Mouse (Mus musculus) gastrocnemius, adult 2 months (tissue): Measurements from ENCODE around the gene Rrp12. TPM values are rescaled to one million over a fixed set of nuclear protein-coding genes. Genes with fewer than 3 reads are reported as not detected.

Experiments used
- DNase-seq: peaks from one replicate; pipeline ENCODE4 v3.0.0; 2022
- H3K27ac ChIP-seq: fragments of 200-600 bp; 2 replicates; pipeline ENCODE4 v1.8.1; 2022; ENCODE audit warnings: mild to moderate bottlenecking
- H3K4me3 ChIP-seq: fragments of 200-600 bp; 2 replicates; pipeline ENCODE4 v1.8.1; 2022; ENCODE audit warnings: mild to moderate bottlenecking, moderate library complexity
- CTCF ChIP-seq: fragments of 200-600 bp; IDR thresholded peaks from 2 replicates; pipeline ENCODE4 v1.8.1; 2022; ENCODE audit warnings: antibody characterized with exemption, mild to moderate bottlenecking, moderate library complexity
- intact Hi-C: fragments of 180-260 bp; cut with DNase I; formaldehyde crosslinking; loops from one replicate; pipeline ENCODE4 v1.15.1; 2025
- total RNA-seq, 2 experiments: library from RNA; stranded (reverse); gene quantifications; 2 replicates each; pipeline ENCODE4 v1.2.3; 2021

Gene Rrp12
- total RNA-seq, 2 experiments from 2014 or later, result 30.5 to 31.4 TPM

DNA sequence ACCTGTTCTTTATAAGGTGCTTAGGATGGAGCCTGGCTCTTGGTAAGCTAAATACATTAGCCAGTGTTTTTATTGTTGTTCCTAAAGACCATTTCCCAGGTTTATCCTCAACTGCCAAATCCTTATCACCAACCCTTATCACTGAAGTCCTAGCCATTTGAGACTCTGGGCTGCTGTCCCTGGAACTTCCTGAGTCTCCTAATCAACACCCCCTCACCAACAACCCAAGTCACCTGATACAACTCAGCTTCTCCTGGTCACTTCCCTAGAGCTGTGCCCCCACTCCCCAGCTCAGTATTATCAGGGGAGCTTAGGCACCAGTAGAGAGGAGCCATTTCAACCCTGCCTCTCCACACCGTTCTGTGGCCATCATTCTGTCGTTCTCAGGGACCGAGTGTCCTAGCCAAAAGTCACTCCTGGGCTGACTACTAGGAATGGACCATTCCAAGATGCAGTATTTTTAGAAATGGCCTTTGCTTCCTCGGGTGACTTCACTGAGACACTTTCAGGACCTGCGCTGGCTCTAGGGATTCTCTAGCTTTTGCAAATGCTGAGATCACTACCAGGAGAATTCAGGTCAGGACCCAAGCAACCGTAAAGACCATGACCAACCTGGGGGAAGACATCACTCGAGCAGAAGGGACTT is 54.7 kb downstream of the Rrp12 start:
- Histone ChIP-seq H3K4me3 (peak overlapping the region; percentile 35), H3K27ac (peak overlapping the region; percentile 90)
- DNase-seq, result peak; percentile 68
- intact Hi-C loops, result loop anchor here (10.0 kb wide), 1 partner anchor 216 kb away; no protein-coding TSS in a partner anchor
- TF ChIP-seq CTCF, result no peak

DNA sequence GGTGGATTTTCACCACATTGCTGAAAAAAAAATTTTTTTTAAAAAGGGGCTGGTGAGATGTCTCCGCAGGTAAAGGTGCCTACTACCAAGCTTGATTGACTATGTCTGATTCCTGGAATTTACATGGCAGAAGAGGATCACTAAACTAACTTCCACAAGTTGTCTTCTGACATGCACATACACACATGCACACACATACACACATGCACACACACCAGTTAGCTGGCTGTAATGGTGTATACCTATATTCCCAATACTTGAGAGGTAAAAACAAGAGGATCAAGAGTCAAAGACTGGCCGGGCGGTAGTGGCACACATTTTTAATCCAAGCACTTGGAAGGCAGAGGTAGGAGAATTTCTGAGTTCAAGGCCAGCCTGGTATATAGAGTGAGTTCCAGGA is 56.3 kb downstream of the Rrp12 start:
- Histone ChIP-seq H3K4me3 (no peak overlapping the region), H3K27ac (no peak overlapping the region)
- intact Hi-C loops, result loop anchor here (10.0 kb wide), 1 partner anchor 215 kb away; no protein-coding TSS in a partner anchor
- no peak for TF ChIP-seq CTCF
- no peak for DNase-seq

DNA sequence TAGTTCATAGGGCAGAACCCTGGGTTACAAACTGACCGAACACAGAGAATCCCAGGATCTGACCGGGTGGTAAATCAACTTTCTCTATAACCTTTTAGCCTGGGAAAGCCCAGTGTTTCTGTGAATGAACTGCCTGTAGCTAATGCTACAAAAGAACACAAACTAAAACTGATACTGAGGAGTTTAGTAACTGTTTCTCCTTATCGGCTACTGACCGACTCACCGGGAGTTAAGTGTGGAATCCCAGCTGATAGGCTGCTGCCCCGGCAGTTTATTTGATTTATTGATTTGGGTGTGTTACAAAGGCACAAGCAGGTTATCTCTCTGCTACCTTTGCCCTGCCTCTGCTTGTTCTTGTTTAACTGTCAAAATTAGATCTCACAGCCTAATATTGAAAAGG is 57.2 kb downstream of the Rrp12 start:
- TF ChIP-seq CTCF, result no peak
- Histone ChIP-seq H3K4me3 (no peak overlapping the region), H3K27ac (no peak overlapping the region)
- intact Hi-C loops, result no loop called here
- no peak for DNase-seq

DNA sequence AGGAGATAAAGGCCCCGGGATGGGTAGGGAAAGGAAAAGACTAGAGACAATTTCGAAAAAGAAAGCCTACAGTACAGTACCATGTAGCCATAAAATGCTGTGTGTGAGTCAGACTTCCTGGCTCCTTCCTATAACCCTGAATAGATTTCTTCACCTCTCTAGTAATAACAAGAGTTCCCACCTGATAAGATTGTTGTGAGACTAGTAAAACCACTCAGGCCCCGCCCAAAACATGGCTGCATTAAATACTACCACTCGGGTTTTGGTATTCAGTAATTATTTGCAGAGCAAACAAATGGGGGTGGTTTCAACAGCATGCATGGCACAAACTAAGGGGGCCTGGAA is 58.1 kb downstream of the Rrp12 start:
- no peak for TF ChIP-seq CTCF
- DNase-seq, result no peak
- Histone ChIP-seq H3K27ac (no peak overlapping the region), H3K4me3 (no peak overlapping the region)
- intact Hi-C loops, result no loop called here

DNA sequence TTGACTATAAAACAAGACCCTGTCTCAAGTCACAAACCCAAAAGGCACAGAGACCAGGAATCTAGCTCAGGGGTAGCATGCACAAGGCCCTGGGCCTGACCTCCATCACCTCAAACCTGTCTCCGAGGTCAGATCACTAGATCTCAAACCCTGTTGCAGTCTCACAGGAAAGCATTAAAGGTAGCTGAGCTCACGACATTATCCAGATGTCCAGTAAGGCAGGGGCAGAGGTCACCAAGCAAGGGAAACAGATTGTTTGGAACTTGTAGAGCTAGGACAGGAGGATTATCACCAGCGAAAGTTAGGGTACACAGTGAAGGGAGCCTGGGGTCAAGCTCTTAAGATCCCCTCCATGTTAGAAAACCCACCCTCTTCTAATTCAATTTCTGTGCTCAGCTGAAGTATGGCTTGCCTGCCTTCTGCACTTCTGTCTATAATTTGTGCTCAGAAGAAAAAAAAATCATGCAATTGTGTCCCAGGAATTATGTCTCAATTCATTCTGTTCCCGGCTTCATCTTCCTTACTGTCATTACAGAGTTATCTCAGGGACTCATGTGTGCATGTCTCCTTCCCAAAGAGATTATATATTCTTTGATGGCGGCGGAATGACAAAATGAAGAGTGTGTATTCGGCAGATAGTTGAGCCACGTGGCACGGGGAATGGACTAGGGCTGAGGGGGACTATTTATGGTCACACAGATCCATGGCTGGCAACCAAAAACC is 58.6 kb downstream of the Rrp12 start:
- Histone ChIP-seq H3K27ac (no peak overlapping the region), H3K4me3 (no peak overlapping the region)
- no peak for TF ChIP-seq CTCF
- intact Hi-C loops, result no loop called here
- no peak for DNase-seq

DNA sequence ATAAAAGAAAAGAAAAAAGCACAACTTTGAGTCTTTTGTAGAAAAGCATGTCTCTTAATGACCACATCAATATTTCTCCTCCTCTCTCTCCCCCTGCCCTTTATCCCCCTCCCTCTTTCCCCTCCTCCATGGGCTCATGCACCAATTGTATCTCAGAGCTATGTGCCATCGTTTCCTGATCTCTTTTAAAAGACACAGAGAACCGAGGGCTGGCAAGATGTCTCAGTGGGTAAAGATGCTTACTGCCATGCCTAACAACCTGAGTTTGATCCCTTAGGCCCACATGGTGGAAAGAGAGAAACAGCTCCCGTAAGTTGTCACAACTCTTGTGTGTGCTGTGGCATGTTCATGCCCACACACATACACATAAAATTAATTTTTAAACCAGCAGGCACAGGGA is 59.3 kb downstream of the Rrp12 start:
- no peak overlapping the region for H3K27ac ChIP-seq

DNA sequence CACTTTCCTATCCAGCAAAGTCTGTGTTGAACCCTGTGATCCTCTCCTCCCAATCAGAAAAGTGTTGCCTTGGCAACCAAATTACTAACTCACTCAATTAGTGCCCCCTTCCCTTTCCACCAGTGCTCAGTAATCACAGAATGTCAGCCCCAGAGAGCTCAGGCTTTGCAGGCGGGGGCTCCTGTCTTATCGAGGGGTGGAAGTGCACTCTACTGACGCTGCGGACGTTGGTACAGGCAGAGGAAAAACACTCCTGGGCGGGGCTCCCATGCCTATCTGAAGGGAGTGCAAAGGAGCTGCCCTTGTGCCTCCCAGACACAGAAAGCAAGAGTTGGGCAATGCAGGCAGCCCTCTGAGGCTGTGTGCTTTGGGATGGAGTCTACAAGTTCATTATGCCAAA is 60.2 kb downstream of the Rrp12 start:
- TF ChIP-seq CTCF, result no peak
- no peak for DNase-seq
- Histone ChIP-seq H3K4me3 (no peak overlapping the region), H3K27ac (no peak overlapping the region)
- intact Hi-C loops, result no loop called here

More for the DNA sequence above, 59.3 kb downstream of the Rrp12 start:
- no peak overlapping the region for H3K4me3 ChIP-seq
- DNase-seq, result no peak
- no peak for TF ChIP-seq CTCF
- intact Hi-C loops, result no loop called here

DNA sequence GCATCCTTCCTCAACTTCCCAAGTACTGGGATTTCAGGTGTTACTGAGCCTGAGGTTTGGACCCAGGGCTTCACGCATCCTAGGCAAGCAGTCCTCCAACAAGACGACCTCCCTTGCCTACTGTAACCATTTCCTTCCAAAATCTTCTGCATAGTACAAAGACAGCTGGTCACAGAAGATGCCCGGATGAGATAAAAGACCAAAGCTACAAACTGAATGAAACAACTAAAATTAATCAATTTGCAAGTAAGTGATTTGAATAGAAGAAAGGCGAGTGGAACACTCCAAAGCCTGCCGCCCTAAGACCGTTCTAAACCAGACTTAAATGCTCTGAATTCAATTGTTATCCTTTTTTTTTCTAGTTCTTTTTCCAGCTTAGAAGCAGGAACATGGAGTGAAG is 60.6 kb downstream of the Rrp12 start:
- TF ChIP-seq CTCF, result no peak
- DNase-seq, result no peak
- Histone ChIP-seq H3K4me3 (no peak overlapping the region), H3K27ac (no peak overlapping the region)
- intact Hi-C loops, result no loop called here

DNA sequence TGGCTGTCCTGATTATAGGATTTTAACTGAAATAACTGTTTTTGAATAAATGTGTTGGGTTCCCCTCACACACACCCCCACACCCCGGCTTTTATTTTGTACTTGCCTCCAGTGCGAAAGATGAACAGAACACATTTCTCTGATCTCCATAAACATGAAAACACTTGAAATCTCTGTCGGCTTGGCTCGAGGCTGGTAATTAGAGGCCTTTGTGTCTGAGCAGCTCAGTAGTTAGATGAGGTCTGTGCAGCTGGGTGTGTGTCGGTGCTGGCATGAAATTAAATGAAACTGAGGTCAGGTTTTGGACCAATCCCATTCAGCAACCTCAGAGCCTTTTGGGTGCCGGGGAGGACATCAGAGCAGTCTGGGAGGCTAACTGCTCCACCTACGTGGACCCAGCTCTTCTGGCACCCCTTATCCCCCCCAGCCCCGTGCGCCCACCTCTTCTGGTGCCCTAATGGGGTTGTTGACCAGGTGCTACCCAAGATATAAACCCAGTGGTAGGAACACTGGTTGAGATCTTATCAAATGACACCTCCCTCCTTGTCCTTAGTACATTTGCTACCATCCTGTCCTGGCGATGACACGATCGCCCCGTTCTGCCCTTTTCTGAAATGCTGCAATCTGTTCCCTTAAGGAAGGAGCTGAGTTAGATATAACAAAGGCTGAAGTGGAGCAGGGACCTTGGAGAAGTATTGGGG is 63.3 kb downstream of the Rrp12 start:
- H3K27ac ChIP-seq, result no peak overlapping the region
- intact Hi-C loops, result no loop called here
- no peak overlapping the region for H3K4me3 ChIP-seq
- no peak for DNase-seq
- no peak for TF ChIP-seq CTCF

DNA sequence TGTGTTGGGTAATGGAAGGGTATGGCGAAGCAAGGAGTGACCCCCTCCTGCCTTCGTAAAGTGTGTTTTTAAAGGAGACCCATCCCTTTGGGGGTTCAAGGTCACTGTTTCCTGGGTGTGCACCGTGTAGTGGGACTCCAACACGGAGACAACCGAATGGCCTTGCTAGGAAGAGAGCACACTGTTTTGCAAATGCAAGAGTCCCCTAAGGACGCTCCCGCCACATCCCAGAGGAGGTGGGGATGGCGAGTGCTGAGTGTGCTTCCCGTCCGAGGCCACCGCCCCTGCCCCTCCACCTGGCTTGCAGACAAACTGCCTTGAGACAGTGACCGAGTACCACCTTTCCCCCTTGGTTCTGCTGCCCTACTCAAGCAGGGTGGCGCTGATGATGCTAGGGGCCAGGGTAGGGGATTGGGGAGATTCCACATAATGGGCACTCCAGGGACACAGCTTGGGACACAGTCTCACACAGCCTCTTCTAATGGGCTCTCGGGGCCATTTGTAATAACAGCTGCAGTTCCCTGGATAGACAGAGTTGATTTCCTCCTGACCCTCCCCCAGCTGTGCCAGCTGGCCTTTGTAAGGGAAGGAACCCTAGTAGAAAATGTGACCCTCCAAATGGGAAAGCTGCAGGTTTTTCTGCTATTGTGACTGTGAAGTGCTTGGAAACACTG is 64.1 kb downstream of the Rrp12 start:
- Histone ChIP-seq H3K27ac (peak overlapping the region; percentile 98), H3K4me3 (peak overlapping the region; percentile 94)
- DNase-seq, result peak; percentile 30
- intact Hi-C loops, result no loop called here
- no peak for TF ChIP-seq CTCF

DNA sequence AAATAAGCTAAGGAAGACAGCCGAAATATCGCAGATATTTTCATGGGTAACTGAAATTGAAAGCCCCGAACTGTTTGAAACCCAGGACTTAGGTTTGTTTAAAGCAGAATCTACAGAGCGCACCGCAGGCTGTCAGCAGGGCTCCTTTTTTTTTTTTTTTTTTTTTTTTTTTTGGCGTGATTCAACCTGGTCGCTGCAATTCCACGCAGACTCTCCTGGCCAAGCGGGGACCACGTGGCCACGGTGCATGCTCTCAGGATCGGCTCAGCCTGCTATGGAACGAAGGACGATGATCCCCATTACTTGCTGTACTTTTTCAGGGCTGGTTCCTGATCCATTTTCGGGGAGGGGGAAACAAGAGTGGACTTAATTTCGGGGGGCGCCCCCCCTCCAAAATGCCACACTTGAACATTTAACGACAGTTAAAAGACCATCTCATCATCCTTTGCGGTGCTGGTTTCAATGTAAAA is 64.8 kb downstream of the Rrp12 start:
- peak; percentile 73 for DNase-seq
- Histone ChIP-seq H3K4me3 (peak overlapping the region; percentile 94), H3K27ac (peak overlapping the region; percentile 98)
- TF ChIP-seq CTCF, result no peak
- intact Hi-C loops, result no loop called here

DNA sequence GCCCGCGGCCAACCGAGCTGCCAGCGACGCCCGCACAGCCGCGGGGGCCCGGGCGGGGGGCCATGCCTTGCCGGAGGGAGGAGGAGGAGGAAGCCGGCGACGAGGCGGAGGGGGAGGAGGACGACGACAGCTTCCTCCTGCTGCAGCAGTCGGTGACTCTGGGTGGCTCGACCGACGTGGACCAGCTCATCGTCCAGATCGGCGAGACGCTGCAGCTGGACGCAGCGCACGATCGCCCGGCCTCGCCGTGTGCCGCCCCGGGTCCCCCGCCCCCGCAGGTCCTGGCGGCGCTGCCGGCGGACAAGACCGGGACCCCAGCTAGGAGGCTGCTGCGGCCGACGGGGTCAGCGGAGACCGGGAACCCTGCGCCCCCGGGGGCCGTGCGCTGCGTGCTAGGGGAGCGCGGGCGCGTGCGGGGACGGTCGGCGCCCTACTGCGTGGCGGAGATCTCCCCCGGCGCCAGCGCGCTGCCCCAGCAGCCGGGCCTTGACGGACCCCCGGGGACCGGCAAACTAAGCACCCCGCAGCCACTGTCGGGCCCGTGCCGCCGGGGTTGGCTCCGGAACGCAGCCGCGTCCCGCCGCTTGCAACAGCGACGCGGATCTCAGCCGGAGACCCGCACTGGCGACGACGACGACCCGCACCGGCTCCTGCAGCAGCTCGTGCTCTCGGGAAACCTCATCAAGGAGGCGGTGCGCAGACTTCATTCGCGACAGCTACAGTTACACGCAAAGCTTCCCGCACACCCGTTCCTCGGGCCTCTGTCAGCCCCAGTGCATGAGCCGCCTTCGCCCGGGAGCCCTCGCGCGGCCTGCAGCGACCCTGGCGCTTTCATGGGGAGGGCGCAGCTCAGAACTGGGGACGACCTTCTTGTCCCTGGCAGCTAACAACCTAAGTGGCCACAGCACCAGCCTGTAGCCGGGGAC is 65.6 kb downstream of the Rrp12 start:
- Histone ChIP-seq H3K27ac (peak overlapping the region; percentile 98), H3K4me3 (peak overlapping the region; percentile 94)
- DNase-seq, result peak; percentile 85
- TF ChIP-seq CTCF, result peak; percentile 29; the same call in 1 of the 2 replicates
- intact Hi-C loops, result no loop called here
